Comparison of ENCODE assay signal across 7 mouse cellular contexts in the genomic region with DNA sequence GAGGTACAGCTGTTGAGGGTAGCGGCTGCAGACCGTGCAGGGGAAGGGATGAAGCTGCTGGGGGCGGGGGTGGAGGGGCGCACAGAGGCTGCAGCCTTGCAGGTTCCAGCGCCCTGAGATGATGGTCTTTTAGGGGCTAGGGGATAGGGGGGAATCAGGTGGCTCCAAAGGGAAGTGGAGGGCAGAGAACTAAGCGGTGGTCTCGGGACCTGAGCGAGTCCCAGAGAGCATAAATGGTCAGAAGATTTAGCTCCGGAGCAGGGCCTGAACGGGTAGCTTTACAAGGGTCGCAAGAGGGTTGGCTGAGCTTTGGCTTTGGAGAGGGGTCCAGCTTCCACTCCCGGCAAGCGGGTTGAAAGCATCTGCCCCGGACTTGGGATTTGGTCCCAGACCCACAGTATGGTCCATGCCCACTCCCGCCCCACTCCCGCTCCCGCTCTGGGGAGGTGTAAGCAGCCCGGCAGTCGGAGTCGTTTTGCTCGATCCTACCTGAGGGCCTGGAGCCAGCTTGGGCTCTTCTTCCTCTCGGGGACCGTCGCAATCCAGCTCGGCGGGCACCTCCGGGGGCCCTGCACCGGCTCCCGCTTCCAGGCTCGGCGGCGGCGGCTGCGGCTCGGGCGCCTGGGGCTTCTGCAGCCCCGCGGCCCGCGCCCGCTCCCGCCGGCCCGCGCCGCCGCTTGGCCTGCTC. TPM values are rescaled to one million over a fixed set of nuclear protein-coding genes. Genes with fewer than 3 reads are reported as not detected.
DNase-seq lines count a peak whose midpoint lies in the region; ATAC-seq and TF ChIP-seq lines count a peak whose summit lies in the region.

No protein-coding gene starts in this region.

- dilution Hi-C loops in CH12.LX (cut with MboI; ENCODE audit: extremely low pct_ligation_motif_present, extremely low pct_unique_long_range_greater_than_20kb, low sequenced_read_pairs), result no loop called here

- H3K79me2 ChIP-seq in CH12.LX (replicated peaks; ENCODE audit: control insufficient read depth, extremely low read depth, insufficient read depth, poor library complexity, severe bottlenecking), result peaks cover 16% of the 10 kb centered on the region

- peaks cover 8 to 22% of the 10 kb centered on the region in 2 experiments for H3K4me1 ChIP-seq in CH12.LX (ENCODE audit: control insufficient read depth in 1 of 2, insufficient read depth in 2 of 2)
- peaks cover 23% of the 10 kb centered on the region for H3K4me1 ChIP-seq in heart, embryonic 10.5 days
- H3K4me1 ChIP-seq in kidney, embryonic 15.5 days, result peaks cover 18% of the 10 kb centered on the region
- peaks cover 15% of the 10 kb centered on the region for H3K4me1 ChIP-seq in lung, embryonic 16.5 days (replicated peaks; ENCODE audit: control insufficient read depth, insufficient read depth, low read length)

- DNase-seq in CH12.LX (ENCODE audit: extremely low read depth), result no peak
- DNase-seq in NIH3T3 (ENCODE audit: low read depth), result peak; percentile 48
- peak; percentile 59 for DNase-seq in embryo, embryonic 11 days
- no peak for DNase-seq in heart, embryonic 10.5 days (ENCODE audit: low spot score)
- peak; percentile 31 for DNase-seq in right cerebral cortex, postnatal 14 days

- no peak for TF ChIP-seq CTCF in CH12.LX (conservative IDR thresholded peaks at IDR 0.05 in 1 of 2, IDR thresholded peaks at IDR 0.05 in 1 of 2; ENCODE audit: low read depth in 2 of 2, low read length in 2 of 2)

- no peak for TF ChIP-seq POLR2A in CH12.LX (IDR thresholded peaks at IDR 0.05; ENCODE audit: low read depth, low read length)

- peak overlapping the region; percentile 75 for H3K4me2 ChIP-seq in CH12.LX (ENCODE audit: insufficient read depth, low read depth, poor library complexity, severe bottlenecking)
- peak overlapping the region; percentile 93 for H3K4me2 ChIP-seq in kidney, embryonic 15.5 days
- peak overlapping the region; percentile 97 for H3K4me2 ChIP-seq in lung, embryonic 16.5 days (ENCODE audit: low read depth, low read length)

- peak overlapping the region; percentile 71 to 94 (median 94) for H3K4me3 ChIP-seq in CH12.LX (replicated peaks in 1 of 3; ENCODE audit: low read depth in 2 of 3, low read length in 2 of 3, poor library complexity in 1 of 3)
- peak overlapping the region; percentile 97 for H3K4me3 ChIP-seq in heart, embryonic 10.5 days
- peak overlapping the region; percentile 97 for H3K4me3 ChIP-seq in kidney, embryonic 15.5 days (replicated peaks)
- H3K4me3 ChIP-seq in lung, embryonic 16.5 days (ENCODE audit: low read length), result peak overlapping the region; percentile 99

- in situ Hi-C loops in CH12.LX (cut with MboI; ENCODE audit: low pct_ligation_motif_present, low pct_unique_long_range_greater_than_20kb, low sequenced_read_pairs), result no loop called here

- H3K9ac ChIP-seq in CH12.LX (ENCODE audit: insufficient read depth, low read depth), result peak overlapping the region; percentile 92
- H3K9ac ChIP-seq in kidney, embryonic 15.5 days, result peak overlapping the region; percentile 97
- peak overlapping the region; percentile 99 for H3K9ac ChIP-seq in lung, embryonic 16.5 days (ENCODE audit: low read length)

- ATAC-seq in kidney, embryonic 15.5 days (replicated peaks; ENCODE audit: low FRiP score), result peak; percentile 75
- ATAC-seq in lung, embryonic 16.5 days (ENCODE audit: low read depth), result peak; percentile 75

- TF ChIP-seq RAD21 in CH12.LX (IDR thresholded peaks at IDR 0.05; ENCODE audit: low read depth, low read length), result no peak

- H3K27ac ChIP-seq in CH12.LX (ENCODE audit: insufficient read depth, low read depth), result no peak overlapping the region
- peak overlapping the region; percentile 97 for H3K27ac ChIP-seq in heart, embryonic 10.5 days
- peak overlapping the region; percentile 94 for H3K27ac ChIP-seq in kidney, embryonic 15.5 days
- H3K27ac ChIP-seq in lung, embryonic 16.5 days (ENCODE audit: low read length), result peak overlapping the region; percentile 83

- peaks cover 6 to 39% of the 10 kb centered on the region in 2 experiments for H3K36me3 ChIP-seq in CH12.LX (replicated peaks in 1 of 2; ENCODE audit: control insufficient read depth in 1 of 2, insufficient read depth in 1 of 2, low read length in 1 of 2)
- H3K36me3 ChIP-seq in heart, embryonic 10.5 days, result peaks cover 21% of the 10 kb centered on the region; the same call in 1 of the 2 replicates
- H3K36me3 ChIP-seq in kidney, embryonic 15.5 days, result peaks cover 29% of the 10 kb centered on the region
- H3K36me3 ChIP-seq in lung, embryonic 16.5 days (ENCODE audit: control insufficient read depth, insufficient read depth, low read length), result no peaks in the 10 kb centered on the region

- H3K9me3 ChIP-seq in CH12.LX (replicated peaks; ENCODE audit: low read length), result peaks cover 10% of the 10 kb centered on the region
- H3K9me3 ChIP-seq in heart, embryonic 10.5 days, result no peaks in the 10 kb centered on the region
- no peaks in the 10 kb centered on the region for H3K9me3 ChIP-seq in kidney, embryonic 15.5 days (replicated peaks)
- H3K9me3 ChIP-seq in lung, embryonic 16.5 days (ENCODE audit: control insufficient read depth, low read length), result no peaks in the 10 kb centered on the region; the same call in 1 of the 2 replicates

- WGBS in heart, embryonic 10.5 days, result under 1% methylated on average over 44 of the region's 47 CpGs
- WGBS in kidney, embryonic 15.5 days, result under 1% methylated on average over 47 of the region's 47 CpGs
- under 1% methylated on average over 46 of the region's 47 CpGs for WGBS in lung, embryonic 16.5 days

- no peak for TF ChIP-seq EP300 in CH12.LX (IDR thresholded peaks at IDR 0.05; ENCODE audit: low read length)

- no peaks in the 10 kb centered on the region for H3K27me3 ChIP-seq in CH12.LX (replicated peaks)
- no peaks in the 10 kb centered on the region for H3K27me3 ChIP-seq in heart, embryonic 10.5 days (ENCODE audit: insufficient read depth, poor library complexity, severe bottlenecking)
- H3K27me3 ChIP-seq in kidney, embryonic 15.5 days, result no peaks in the 10 kb centered on the region
- no peaks in the 10 kb centered on the region for H3K27me3 ChIP-seq in lung, embryonic 16.5 days (ENCODE audit: control insufficient read depth, insufficient read depth, low read depth, low read length)

TF ChIP-seq in CH12.LX, 34 proteins besides CTCF, POLR2A, EP300 and RAD21:
- TF ChIP-seq RCOR1 (conservative IDR thresholded peaks at IDR 0.05; ENCODE audit: low read depth, low read length), result no peak
- TF ChIP-seq MXI1 (IDR thresholded peaks at IDR 0.05; ENCODE audit: low read depth, low read length), result no peak
- TF ChIP-seq ZMIZ1 (IDR thresholded peaks at IDR 0.05; ENCODE audit: low read depth, low read length), result no peak
- TF ChIP-seq NELFE (IDR thresholded peaks at IDR 0.05; ENCODE audit: low read depth, low read length), result no peak
- no peak for TF ChIP-seq KAT2A (IDR thresholded peaks at IDR 0.05; ENCODE audit: insufficient replicate concordance, low read length)
- TF ChIP-seq CHD2 (IDR thresholded peaks at IDR 0.05; ENCODE audit: low read length), result no peak
- no peak for TF ChIP-seq ZKSCAN1 (IDR thresholded peaks at IDR 0.05; ENCODE audit: borderline replicate concordance, low read depth, low read length)
- TF ChIP-seq PAX5 (IDR thresholded peaks at IDR 0.05; ENCODE audit: low read length), result no peak
- TF ChIP-seq GABPA (IDR thresholded peaks at IDR 0.05; ENCODE audit: insufficient replicate concordance, low read depth, low read length), result no peak
- no peak for TF ChIP-seq MAX (IDR thresholded peaks at IDR 0.05; ENCODE audit: low read length)
- TF ChIP-seq JUND (conservative IDR thresholded peaks at IDR 0.05; ENCODE audit: low read depth, low read length), result no peak
- no peak for TF ChIP-seq SMC3 (IDR thresholded peaks at IDR 0.05; ENCODE audit: low read depth, low read length)
TF ChIP-seq in CH12.LX: peak in this region for 0.

RNA-seq across cellular contexts. Expression of a gene that starts 0.5 kb away (rescaled TPM):
- total RNA-seq in CH12.LX (2012; rRNA removed), result 17.9 and 18.6 TPM in 2 replicates
- total RNA-seq in CH12.LX (2014; rRNA removed), result 9.2 and 9.4 TPM in 2 replicates
- 22.0 and 22.4 TPM in 2 replicates for polyA plus RNA-seq in CH12.LX (2012; ENCODE audit: insufficient read length, low read depth)
- polyA plus RNA-seq in heart, embryonic 10.5 days (2016; fragmentation: Nextera tagmentation; extraction: Ambion mirVana), result 25.9 and 44.0 TPM in 2 replicates
- polyA plus RNA-seq in kidney, embryonic 15.5 days (2015; fragmentation: Nextera tagmentation; extraction: Ambion mirVana), result 35.1 and 43.2 TPM in 2 replicates
- polyA plus RNA-seq in lung, embryonic 16.5 days (2015; fragmentation: Nextera tagmentation; extraction: Ambion mirVana), result 34.0 and 36.4 TPM in 2 replicates

RNA-seq across cellular contexts. Expression of a gene that starts 3.1 kb away (rescaled TPM):
- total RNA-seq in CH12.LX (2012; rRNA removed) (196 and 222 TPM in 2 replicates), CH12.LX (2014; rRNA removed) (88.1 and 88.2 TPM in 2 replicates)
- 194 and 197 TPM in 2 replicates for polyA plus RNA-seq in CH12.LX (2012; ENCODE audit: insufficient read length, low read depth)
- polyA plus RNA-seq in heart, embryonic 10.5 days (2016; fragmentation: Nextera tagmentation; extraction: Ambion mirVana), result 129 and 173 TPM in 2 replicates
- 160 and 246 TPM in 2 replicates for polyA plus RNA-seq in kidney, embryonic 15.5 days (2015; fragmentation: Nextera tagmentation; extraction: Ambion mirVana)
- polyA plus RNA-seq in lung, embryonic 16.5 days (2015; fragmentation: Nextera tagmentation; extraction: Ambion mirVana), result 156 and 180 TPM in 2 replicates

RNA-seq across cellular contexts. Expression of a gene that starts 29.3 kb away (rescaled TPM):
- total RNA-seq in CH12.LX (2012; rRNA removed), result 10.3 and 11.7 TPM in 2 replicates
- total RNA-seq in CH12.LX (2014; rRNA removed), result 11.0 TPM in 2 replicates
- 8.5 and 8.7 TPM in 2 replicates for polyA plus RNA-seq in CH12.LX (2012; ENCODE audit: insufficient read length, low read depth)
- polyA plus RNA-seq in heart, embryonic 10.5 days (2016; fragmentation: Nextera tagmentation; extraction: Ambion mirVana), result 23.9 and 27.6 TPM in 2 replicates
- polyA plus RNA-seq in kidney, embryonic 15.5 days (2015; fragmentation: Nextera tagmentation; extraction: Ambion mirVana), result 25.9 and 28.9 TPM in 2 replicates
- polyA plus RNA-seq in lung, embryonic 16.5 days (2015; fragmentation: Nextera tagmentation; extraction: Ambion mirVana), result 22.8 and 25.0 TPM in 2 replicates

RNA-seq across cellular contexts. Expression of a gene that starts 34.0 kb away (rescaled TPM):
- 107 and 109 TPM in 2 replicates for total RNA-seq in CH12.LX (2012; rRNA removed)
- 56.6 and 59.9 TPM in 2 replicates for total RNA-seq in CH12.LX (2014; rRNA removed)
- polyA plus RNA-seq in CH12.LX (2012; ENCODE audit: insufficient read length, low read depth), result 95.3 and 107 TPM in 2 replicates
- polyA plus RNA-seq in heart, embryonic 10.5 days (2016; fragmentation: Nextera tagmentation; extraction: Ambion mirVana), result 43.4 and 64.1 TPM in 2 replicates
- polyA plus RNA-seq in kidney, embryonic 15.5 days (2015; fragmentation: Nextera tagmentation; extraction: Ambion mirVana), result 80.4 and 87.4 TPM in 2 replicates
- polyA plus RNA-seq in lung, embryonic 16.5 days (2015; fragmentation: Nextera tagmentation; extraction: Ambion mirVana), result 63.5 and 66.1 TPM in 2 replicates

RNA-seq across cellular contexts. Expression of a gene that starts 41.3 kb away (rescaled TPM):
- total RNA-seq in CH12.LX (2012; rRNA removed) (38.4 and 38.8 TPM in 2 replicates), CH12.LX (2014; rRNA removed) (9.0 and 9.1 TPM in 2 replicates)
- polyA plus RNA-seq in CH12.LX (2012; ENCODE audit: insufficient read length, low read depth), result 28.1 and 30.3 TPM in 2 replicates
- polyA plus RNA-seq in heart, embryonic 10.5 days (2016; fragmentation: Nextera tagmentation; extraction: Ambion mirVana), result 0.57 and 2.4 TPM in 2 replicates
- polyA plus RNA-seq in kidney, embryonic 15.5 days (2015; fragmentation: Nextera tagmentation; extraction: Ambion mirVana), result 2.9 and 3.0 TPM in 2 replicates
- polyA plus RNA-seq in lung, embryonic 16.5 days (2015; fragmentation: Nextera tagmentation; extraction: Ambion mirVana), result 3.5 and 3.8 TPM in 2 replicates

Comparison
In these comparisons a context has a peak if more than half of its experiments do, and no peak if none do; other contexts are left out.
1. DNase-seq: peak in NIH3T3 (single experiment), embryo, embryonic 11 days (single experiment) and right cerebral cortex, postnatal 14 days (single experiment); none in CH12.LX (single experiment) and heart, embryonic 10.5 days (single experiment).
2. Peak in every context shown above with its lines, with median percentiles within 50 percentile points of each other: H3K4me2 ChIP-seq, H3K4me3 ChIP-seq and H3K9ac ChIP-seq.